Mouse (Mus musculus): ENCODE measurements around the gene Prpf6. TPM values are rescaled to one million over a fixed set of nuclear protein-coding genes. Genes with fewer than 3 reads are reported as not detected.

Prpf6 gene
- total and polyA plus RNA-seq, 2 experiments from 2014 or later = 23.4 to 31.8 TPM

DNA sequence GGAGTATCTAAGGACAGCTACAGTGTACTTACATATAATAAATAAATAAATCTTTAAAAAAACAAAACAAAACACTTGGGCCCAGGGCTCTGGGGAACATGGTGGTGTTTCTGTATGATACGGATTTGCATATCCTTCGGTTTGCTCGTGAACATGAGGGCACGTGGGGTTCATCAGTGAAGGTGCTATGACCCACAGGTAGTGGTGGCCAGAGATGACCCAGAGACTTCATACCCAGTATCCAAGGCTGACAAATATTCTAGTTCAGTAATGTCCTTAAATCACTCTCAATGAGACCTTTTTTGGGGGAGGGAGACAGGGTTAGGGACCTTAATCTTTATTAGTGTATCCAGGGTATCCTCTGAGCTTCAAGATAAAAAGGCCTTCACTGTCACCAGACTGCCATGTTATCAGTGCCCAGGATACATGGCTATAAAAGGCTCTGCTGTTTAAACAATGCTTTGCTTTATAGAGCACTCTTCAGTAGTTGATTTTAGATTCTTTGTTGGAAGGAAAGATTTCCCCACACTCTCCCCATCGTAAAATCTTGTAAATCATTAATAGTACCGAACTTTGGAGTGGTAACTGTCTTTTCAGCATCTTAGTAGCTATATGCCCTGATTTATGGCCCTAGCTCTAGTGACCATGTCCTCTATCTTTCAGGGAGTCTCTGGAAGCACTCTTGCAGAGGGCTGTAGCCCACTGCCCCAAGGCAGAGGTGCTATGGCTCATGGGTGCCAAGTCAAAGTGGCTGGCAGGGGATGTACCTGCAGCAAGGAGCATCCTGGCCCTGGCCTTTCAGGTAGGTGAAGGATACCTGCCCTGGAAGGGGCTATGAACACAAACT is 55.2 kb downstream of the Prpf6 start:
- no peak overlapping the region for H3K4me2 ChIP-seq (ENCODE audit: low read depth, low read length)
- no peak overlapping the region for H3K4me3 ChIP-seq (ENCODE audit: low read depth, low read length)
- no peaks in the 10 kb centered on the region for H3K9me3 ChIP-seq (replicated peaks; ENCODE audit: control insufficient read depth, low read length)
- no peaks in the 10 kb centered on the region for H3K4me1 ChIP-seq (ENCODE audit: control insufficient read depth, insufficient read depth)
- ATAC-seq (ENCODE audit: insufficient read depth, low read depth) (no peak), DNase-seq (ENCODE audit: low spot score) (no peak)
- H3K36me3 ChIP-seq (replicated peaks; ENCODE audit: control insufficient read depth, insufficient read depth, low read length) = peaks cover 90% of the 10 kb centered on the region
- TF ChIP-seq CTCF (IDR thresholded peaks at IDR 0.05; ENCODE audit: low read depth) (no peak), EP300 (IDR thresholded peaks at IDR 0.05; ENCODE audit: low read depth) (no peak)
- H3K9ac ChIP-seq (replicated peaks; ENCODE audit: low read depth, low read length) = no peak overlapping the region
- no peak overlapping the region for H3K27ac ChIP-seq (ENCODE audit: low read depth)
- 90% methylated on average over 6 of the region's 6 CpGs for WGBS
- no peaks in the 10 kb centered on the region for H3K27me3 ChIP-seq (ENCODE audit: control insufficient read depth, insufficient read depth, low read length)

- ATAC-seq (ENCODE audit: insufficient read depth, low read depth) = no peak
- Histone ChIP-seq H3K4me2 (ENCODE audit: low read depth, low read length) (no peak overlapping the region), H3K36me3 (replicated peaks; ENCODE audit: control insufficient read depth, insufficient read depth, low read length) (peaks cover 86% of the 10 kb centered on the region), H3K27me3 (ENCODE audit: control insufficient read depth, insufficient read depth, low read length) (no peaks in the 10 kb centered on the region), H3K9me3 (replicated peaks; ENCODE audit: control insufficient read depth, low read length) (no peaks in the 10 kb centered on the region), H3K4me3 (ENCODE audit: low read depth, low read length) (no peak overlapping the region), H3K4me1 (ENCODE audit: control insufficient read depth, insufficient read depth) (no peaks in the 10 kb centered on the region), H3K9ac (replicated peaks; ENCODE audit: low read depth, low read length) (no peak overlapping the region), H3K27ac (ENCODE audit: low read depth) (no peak overlapping the region)
- DNase-seq (ENCODE audit: low spot score) = no peak
- WGBS = 89% methylated on average over 10 of the region's 10 CpGs
- no peak for TF ChIP-seq EP300 (IDR thresholded peaks at IDR 0.05; ENCODE audit: low read depth)
- TF ChIP-seq CTCF (IDR thresholded peaks at IDR 0.05; ENCODE audit: low read depth) = no peak
Observed at GRCm38 (mm10) chr2:181648926-181649325, 57.3 kb downstream of the Prpf6 start.

DNA sequence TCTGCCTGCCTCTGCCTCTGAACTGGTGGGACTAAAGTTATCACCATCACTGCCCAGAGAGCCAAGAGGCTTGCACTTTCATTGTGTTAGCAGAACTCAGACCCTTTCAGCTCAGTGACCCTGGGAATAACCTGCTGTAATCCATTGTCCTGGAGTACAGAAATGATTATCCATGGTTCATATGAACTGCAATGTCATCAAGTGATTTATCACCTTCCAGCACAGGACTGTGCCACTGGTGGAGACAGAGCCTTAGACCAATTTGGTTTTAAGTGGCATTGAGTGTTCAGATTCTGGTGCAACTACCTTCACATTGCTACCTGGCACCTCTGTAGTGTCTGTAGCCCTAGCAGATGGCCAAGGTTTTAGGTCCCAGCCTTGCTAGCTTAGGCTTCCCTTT is 61.4 kb downstream of the Prpf6 start:
- Histone ChIP-seq H3K4me2 (ENCODE audit: low read depth, low read length) (no peak overlapping the region), H3K27me3 (ENCODE audit: control insufficient read depth, insufficient read depth, low read length) (no peaks in the 10 kb centered on the region), H3K27ac (ENCODE audit: low read depth) (no peak overlapping the region), H3K9ac (replicated peaks; ENCODE audit: low read depth, low read length) (no peak overlapping the region), H3K4me1 (ENCODE audit: control insufficient read depth, insufficient read depth) (no peaks in the 10 kb centered on the region), H3K9me3 (replicated peaks; ENCODE audit: control insufficient read depth, low read length) (no peaks in the 10 kb centered on the region), H3K36me3 (replicated peaks; ENCODE audit: control insufficient read depth, insufficient read depth, low read length) (peaks cover 75% of the 10 kb centered on the region), H3K4me3 (ENCODE audit: low read depth, low read length) (no peak overlapping the region)
- TF ChIP-seq EP300 (IDR thresholded peaks at IDR 0.05; ENCODE audit: low read depth) = no peak
- TF ChIP-seq CTCF (IDR thresholded peaks at IDR 0.05; ENCODE audit: low read depth) = no peak
- DNase-seq (ENCODE audit: low spot score) (no peak), ATAC-seq (ENCODE audit: insufficient read depth, low read depth) (no peak)

DNA sequence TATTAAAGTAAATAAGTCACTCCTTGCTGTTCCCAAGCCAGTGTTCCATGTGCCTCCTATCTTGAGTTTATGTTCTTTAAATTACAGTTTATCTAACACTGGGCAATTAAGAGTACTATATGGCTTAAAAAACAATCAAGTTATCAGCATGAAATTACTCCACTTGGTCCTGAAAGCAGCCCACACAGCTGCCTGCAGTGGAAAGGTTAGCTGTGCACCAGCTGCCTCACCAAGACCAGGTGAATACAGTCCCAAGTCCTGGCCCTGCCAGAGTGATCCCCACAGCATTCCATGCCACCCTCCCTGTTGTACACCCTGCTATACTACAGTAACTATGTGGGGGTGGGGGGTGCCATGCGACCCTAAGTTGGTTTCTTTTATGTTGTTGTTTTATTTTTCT is 61.9 kb downstream of the Prpf6 start:
- H3K4me2 ChIP-seq (ENCODE audit: low read depth, low read length) = no peak overlapping the region
- TF ChIP-seq EP300 (IDR thresholded peaks at IDR 0.05; ENCODE audit: low read depth) = no peak
- no peak for TF ChIP-seq CTCF (IDR thresholded peaks at IDR 0.05; ENCODE audit: low read depth)
- 86% methylated on average over 1 of the region's 1 CpGs for WGBS
- DNase-seq (ENCODE audit: low spot score) = no peak
- no peaks in the 10 kb centered on the region for H3K27me3 ChIP-seq (ENCODE audit: control insufficient read depth, insufficient read depth, low read length)
- H3K36me3 ChIP-seq (replicated peaks; ENCODE audit: control insufficient read depth, insufficient read depth, low read length) = peaks cover 70% of the 10 kb centered on the region
- H3K27ac ChIP-seq (ENCODE audit: low read depth) = no peak overlapping the region
- H3K9me3 ChIP-seq (replicated peaks; ENCODE audit: control insufficient read depth, low read length) = no peaks in the 10 kb centered on the region
- no peak for ATAC-seq (ENCODE audit: insufficient read depth, low read depth)
- no peak overlapping the region for H3K4me3 ChIP-seq (ENCODE audit: low read depth, low read length)
- no peak overlapping the region for H3K9ac ChIP-seq (replicated peaks; ENCODE audit: low read depth, low read length)
- H3K4me1 ChIP-seq (ENCODE audit: control insufficient read depth, insufficient read depth) = no peaks in the 10 kb centered on the region

DNA sequence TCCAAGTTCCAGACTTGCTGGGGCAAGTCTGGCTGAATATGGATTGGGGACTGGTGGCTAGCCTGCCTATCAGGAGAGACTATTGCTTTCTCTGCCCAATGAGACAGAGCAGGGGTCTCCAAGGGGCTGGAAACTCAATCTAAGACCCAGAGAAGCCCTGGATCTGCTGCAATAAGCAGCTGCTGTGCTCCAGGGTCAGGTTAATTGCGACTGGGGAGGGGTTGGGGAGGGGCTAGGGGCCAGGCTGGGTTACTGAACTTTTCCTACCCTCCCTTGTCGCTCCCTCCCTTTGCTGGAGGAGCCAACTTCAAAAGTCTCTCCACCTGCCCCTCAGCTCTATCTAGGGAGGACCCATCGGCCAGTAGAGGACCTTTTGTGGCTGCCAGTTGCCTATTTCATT is 65.1 kb downstream of the Prpf6 start, which contains the start of gene Gm29797:
Gene Gm29797 (plus strand): TSS at position 301 of the 400 bp plus-strand sequence.
- ATAC-seq (ENCODE audit: insufficient read depth, low read depth) (no peak), DNase-seq (ENCODE audit: low spot score) (no peak)
- H3K9ac ChIP-seq (replicated peaks; ENCODE audit: low read depth, low read length) = no peak within 1 kb of the TSS
- peaks cover 39% of the 10 kb centered on the region for H3K36me3 ChIP-seq (replicated peaks; ENCODE audit: control insufficient read depth, insufficient read depth, low read length)
- H3K9me3 ChIP-seq (replicated peaks; ENCODE audit: control insufficient read depth, low read length) = no peaks in the 10 kb centered on the region
- no peaks in the 10 kb centered on the region for H3K27me3 ChIP-seq (ENCODE audit: control insufficient read depth, insufficient read depth, low read length)
- H3K4me3 ChIP-seq (ENCODE audit: low read depth, low read length) = no peak within 1 kb of the TSS
- no peak for TF ChIP-seq EP300 (IDR thresholded peaks at IDR 0.05; ENCODE audit: low read depth)
- no peak for TF ChIP-seq CTCF (IDR thresholded peaks at IDR 0.05; ENCODE audit: low read depth)
- H3K4me1 ChIP-seq (ENCODE audit: control insufficient read depth, insufficient read depth) = 0 out of 2 replicates have a peak, but pooled peaks cover under 1% of the 10 kb centered on the region
- 75% methylated on average over 3 of the region's 3 CpGs for WGBS
- no peak within 1 kb of the TSS for H3K4me2 ChIP-seq (ENCODE audit: low read depth, low read length)
- no peak within 1 kb of the TSS for H3K27ac ChIP-seq (ENCODE audit: low read depth)
